Mouse (Mus musculus): ENCODE measurements around the gene Smarca2.
A peak's percentile ranks its signal among the peaks of the same experiment; 100 is the strongest.

Gene Smarca2

DNA sequence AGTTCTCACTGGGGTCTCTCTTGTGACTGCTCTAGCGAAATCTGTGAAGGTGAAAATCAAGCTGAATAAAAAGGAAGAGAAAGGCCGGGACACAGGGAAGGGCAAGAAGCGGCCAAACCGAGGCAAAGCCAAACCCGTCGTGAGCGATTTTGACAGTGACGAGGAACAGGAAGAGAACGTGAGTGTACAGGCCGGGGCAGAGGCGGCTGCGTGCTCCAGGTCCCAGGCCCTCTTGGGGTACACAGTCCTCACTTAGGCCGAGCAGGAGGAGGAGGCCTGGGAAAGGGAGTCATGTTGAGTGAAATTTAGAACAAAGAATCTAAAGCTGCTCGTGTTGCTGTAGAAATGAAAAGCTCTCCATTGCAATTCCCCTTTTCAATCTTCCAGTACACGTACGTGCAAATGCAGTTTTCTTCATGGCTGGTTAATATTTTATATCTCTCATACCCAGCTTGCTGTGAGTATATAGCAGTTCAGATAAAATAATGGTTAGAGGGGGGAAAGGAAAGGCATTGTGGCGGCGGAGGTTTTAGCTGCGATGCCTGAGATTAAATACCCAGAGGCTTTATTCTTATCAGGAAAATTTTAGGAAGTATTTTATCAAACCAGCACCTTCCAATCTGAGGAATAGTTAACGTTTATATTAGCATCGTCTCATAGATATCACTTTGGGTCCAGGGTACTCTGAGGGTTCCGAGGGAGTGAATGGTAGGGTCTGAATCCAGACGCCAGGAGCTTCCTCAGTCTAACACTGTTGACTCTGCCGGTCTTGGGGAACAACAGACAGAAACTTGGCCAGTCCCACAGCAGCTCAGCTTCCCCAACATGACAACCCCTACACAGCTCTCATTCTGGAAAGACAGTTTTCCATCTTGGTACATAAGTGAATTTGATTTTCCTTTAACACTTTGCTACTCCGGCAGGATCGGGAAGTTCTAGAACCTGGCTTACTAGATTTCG lies 171.5 kb downstream of the Smarca2 start:
- DNase-seq (ENCODE audit: low read depth, low spot score) = no peak

GRCm38 (mm10) chr19:26778199-26778598 lies 173.3 kb downstream of the Smarca2 start:
- DNase-seq (ENCODE audit: low read depth, low spot score) = no peak

- DNase-seq (ENCODE audit: low read depth, low spot score) = no peak
Observed at GRCm38 (mm10) chr19:26781209-26781608, 176.4 kb downstream of the Smarca2 start.

- DNase-seq (ENCODE audit: low read depth, low spot score) = no peak
Observed at GRCm38 (mm10) chr19:26788446-26788845, 183.6 kb downstream of the Smarca2 start.

- no peak for DNase-seq (ENCODE audit: low read depth, low spot score)
Observed at GRCm38 (mm10) chr19:26790386-26791346, 185.8 kb downstream of the Smarca2 start.

GRCm38 (mm10) chr19:26794315-26794714 lies 189.5 kb downstream of the Smarca2 start:
- peak; percentile 9 for DNase-seq (ENCODE audit: low read depth, low spot score)

DNA sequence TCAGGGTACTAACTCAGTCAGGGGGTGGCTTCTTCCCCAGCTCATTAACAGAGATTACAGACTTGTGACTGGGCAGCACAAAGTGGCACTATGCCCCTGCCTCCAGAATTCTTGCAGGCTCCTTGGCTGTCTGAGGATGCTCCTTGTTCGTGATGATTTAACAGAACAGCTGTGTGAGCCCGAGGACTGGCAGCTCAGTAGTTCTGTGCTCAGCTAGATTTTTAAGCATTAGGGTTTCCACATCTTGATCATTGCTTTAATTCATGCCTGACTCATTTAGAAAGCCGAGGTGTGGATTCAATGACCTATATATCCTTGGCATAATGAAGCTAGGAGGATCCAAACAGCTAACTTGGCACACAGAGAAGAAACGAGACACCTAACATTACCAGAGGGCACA lies 191.2 kb downstream of the Smarca2 start:
- no peak for DNase-seq (ENCODE audit: low read depth, low spot score)

DNA sequence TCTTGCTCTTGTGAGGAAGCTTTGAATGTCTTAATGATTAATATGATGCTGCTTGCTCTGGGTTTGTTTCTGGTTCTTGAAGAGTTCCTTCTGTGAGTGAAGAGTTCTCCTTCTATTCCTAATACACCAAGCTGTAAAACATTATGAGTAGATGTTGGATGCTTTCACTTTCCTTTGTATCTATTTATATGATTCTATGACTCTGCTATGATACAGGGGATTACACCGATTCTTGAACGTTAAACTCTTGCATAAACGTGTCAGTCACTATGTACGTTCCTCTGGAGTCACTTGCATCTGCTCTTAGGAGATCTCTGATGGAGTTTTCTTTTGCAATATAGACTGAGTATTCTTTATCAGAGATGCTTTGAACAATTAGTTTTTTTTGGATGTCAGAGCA lies 199.6 kb downstream of the Smarca2 start:
- DNase-seq (ENCODE audit: low read depth, low spot score) = no peak

- no peak for DNase-seq (ENCODE audit: low read depth, low spot score)
Observed at GRCm38 (mm10) chr19:26814629-26815028, 209.8 kb downstream of the Smarca2 start.

- no peak for DNase-seq (ENCODE audit: low read depth, low spot score)
Observed at GRCm38 (mm10) chr19:26817901-26818300, 213.1 kb downstream of the Smarca2 start.

All from telencephalon, adult 2 months (tissue).